Mouse (Mus musculus): ENCODE results near the gene B4galt2. TPM values are rescaled to one million over a fixed set of nuclear protein-coding genes. Genes with fewer than 3 reads are reported as not detected.

B4galt2 gene
- polyA plus RNA-seq (2012; rRNA removed) = 106 and 118 TPM in 2 replicates

DNA sequence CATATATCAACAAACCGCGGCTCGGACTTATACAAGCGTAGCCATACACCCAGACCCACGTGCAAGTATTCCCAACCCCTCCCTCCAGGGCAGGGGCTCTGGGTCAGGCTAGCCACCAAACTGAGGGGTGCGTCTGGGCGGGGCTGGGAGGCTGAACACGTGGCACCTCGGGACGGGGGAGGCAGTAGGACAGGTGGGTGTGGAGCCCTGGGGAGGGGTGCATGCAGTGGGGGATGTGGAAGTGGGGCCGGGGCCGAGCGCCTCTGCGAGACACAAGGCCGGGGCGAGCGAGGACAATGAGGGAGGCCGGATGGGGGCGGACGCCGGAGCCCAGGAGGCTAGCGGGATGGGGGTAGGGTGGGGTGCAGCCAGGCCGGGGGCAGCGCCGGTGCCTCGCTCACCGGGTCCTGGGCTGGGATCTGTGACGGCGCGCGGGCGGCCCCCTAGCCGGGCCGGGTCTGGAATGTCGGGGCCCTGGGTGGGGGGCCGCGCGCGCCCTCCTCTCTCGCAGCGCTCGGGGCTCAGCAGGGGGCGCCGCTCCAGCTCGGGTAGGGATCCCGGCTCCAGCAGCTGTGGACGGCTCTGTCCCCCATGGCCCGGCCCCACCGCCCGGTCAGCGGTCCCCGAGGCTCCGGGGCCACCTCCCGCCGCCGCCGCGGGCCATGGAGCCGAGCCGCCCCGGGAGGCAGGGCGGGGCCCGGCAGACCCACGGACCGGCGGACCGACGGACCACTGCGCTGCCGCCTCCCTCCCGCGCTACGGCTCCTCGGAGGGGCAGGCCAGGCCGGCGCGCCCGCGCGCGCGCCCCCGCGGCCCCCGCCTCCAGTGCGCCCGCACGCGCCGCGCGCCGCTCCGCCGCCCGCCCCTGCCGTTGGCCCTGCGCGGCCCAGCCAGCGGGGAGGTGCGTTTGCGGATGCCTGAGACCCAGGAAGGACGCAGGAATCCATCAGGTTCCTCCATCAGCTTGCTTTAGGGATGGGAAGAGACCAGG lies at the start of gene B4galt2:
Gene B4galt2, minus strand, starts transcription at position 787 of the 991 bp plus-strand sequence.
- peak in 1 of 2 experiments; percentile 59 for DNase-seq (ENCODE audit: extremely low spot score in 1 of 2, low spot score in 1 of 2)

- DNase-seq (ENCODE audit: extremely low spot score in 1 of 2, low spot score in 1 of 2) = no peak
Observed at GRCm38 (mm10) chr4:117929391-117929881, 46.1 kb upstream of the B4galt2 start, which contains the start of gene Artn. Artn (minus strand) TSS chr4:117929763.

DNA sequence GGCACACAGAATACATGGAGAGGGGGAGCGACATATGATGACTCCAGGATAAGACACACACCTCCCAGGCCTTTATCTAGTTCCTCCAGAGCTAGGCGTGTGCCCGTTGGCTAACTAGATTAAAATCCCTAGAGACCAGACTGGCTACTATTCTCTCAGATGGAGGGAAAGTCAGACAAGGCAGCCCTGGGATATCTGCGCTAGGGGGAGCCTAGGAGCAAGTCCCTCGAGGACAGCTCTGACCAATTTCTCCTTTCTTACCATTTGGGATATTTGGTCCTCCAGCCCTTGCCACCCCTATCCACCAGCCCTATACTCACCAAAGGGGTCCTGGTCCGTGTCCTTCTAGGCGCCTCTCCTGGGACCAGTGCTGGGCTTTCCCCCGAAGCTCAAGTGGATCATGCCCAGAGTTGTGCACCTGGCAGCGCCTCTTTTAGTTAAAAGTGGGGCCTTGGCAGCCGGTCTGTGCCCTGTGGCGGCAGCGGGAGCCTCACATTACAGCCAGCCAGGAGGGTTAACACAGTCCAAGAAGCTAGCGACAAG lies 45.5 kb upstream of the B4galt2 start:
- peak in 1 of 2 experiments; percentile 67 for DNase-seq (ENCODE audit: extremely low spot score in 1 of 2, low spot score in 1 of 2)

DNA sequence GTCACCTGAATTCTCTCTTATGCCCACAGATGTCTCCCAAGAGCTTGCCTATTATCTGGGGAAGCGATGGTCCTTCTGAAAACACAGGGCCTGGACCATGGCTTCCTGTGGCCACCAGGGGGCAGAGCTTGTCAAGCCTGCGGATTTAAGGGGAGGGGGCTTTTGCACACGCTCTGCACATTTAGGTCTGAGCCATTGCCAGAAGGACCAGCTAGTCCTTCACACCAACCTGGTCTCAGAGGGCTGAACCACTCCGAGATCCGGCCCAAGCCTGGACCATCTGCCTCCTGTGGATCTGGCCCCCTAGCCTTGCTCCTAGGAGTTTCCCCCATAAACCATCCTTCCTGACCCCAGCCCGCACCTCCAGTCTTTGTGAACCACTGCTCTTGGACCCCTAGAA lies 44.9 kb upstream of the B4galt2 start:
- peak in 1 of 2 experiments; percentile 44 for DNase-seq (ENCODE audit: extremely low spot score in 1 of 2, low spot score in 1 of 2)

DNA sequence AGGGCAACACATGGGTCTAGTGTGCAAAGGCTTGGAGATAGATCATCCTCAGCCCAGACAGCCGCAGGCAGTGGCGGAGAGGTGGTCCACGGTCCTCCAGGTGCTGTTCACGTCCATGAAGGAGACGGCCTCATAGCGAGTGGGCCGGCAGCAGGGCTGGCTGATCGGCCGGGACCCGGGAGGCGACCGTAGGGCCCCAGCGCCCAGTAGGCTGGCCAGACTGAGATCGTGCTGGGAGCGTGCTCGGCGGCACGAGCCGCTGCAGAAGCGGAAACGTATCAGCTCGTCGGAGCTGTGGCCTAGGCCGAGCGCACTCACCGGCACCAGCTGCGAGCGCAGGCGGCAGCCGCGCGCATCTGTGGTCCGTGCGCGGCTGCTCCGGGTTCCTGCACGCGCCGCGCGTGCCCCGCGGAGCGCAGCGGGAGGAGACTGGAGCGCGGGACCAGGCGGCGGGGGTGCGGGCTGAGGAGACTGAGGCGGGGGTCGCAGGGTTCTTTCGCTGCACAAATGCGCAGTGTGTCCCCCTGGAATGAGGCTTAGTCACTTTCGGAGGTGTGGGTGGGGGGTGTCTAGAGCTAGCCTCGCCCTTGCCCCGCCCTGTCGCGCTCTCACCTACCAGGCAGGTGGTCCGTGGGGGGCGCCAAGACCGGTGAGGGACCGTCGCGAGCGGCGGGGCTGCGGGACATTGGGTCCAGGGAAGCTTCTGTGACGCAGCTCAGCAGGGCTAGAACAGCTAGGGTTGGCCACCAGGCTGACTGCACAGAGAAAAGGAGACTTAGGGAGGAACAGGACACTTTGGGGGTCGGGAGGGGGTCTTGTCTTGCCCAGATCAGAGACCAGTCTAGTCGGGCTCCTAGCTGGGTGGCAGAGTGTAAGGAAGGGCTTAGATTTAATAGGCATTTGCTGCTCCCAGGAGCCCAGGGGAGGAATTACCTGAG lies 43.5 kb upstream of the B4galt2 start:
- DNase-seq (ENCODE audit: extremely low spot score in 1 of 2, low spot score in 1 of 2) = peak in 1 of 2 experiments; percentile 60

DNA sequence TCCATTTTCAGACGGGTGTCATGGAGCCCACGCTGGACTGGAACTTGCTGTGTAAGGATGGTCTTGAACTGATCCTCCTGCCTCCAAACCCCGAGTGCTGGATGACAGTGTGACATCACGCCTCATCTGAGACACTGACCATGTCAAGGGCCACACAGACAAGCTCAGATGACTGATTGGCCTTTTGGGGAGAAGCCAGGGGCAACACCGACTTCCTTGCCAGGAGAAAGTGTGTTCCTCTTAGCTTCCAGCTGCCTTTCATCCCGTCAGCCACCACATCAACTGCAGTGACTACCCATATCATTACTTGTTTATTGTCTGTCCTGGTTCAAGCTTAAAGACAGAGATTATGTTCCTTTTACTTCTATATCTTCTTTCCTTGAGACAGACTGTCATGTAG lies 41.6 kb upstream of the B4galt2 start:
- no peak for DNase-seq (ENCODE audit: extremely low spot score in 1 of 2, low spot score in 1 of 2)

DNA sequence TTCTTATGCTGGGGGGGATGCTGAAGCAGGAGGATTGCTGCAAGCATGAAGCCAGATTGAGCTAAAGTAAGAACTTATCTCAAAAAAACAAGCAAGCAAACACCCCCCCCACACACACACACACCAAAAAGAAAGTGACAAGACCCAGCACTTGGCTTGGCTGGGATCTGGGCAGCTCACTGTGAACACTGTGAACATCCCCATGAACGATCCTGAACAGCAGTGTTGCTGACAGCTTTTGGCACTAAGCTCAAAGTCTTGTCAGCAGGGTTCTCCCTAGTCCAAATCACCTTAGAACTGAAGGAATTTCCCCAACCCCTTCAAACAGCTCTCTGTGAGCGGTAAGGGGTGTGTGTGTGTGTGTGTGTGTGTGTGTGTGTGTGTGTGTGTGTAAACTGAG lies 40.2 kb upstream of the B4galt2 start:
- DNase-seq (ENCODE audit: extremely low spot score in 1 of 2, low spot score in 1 of 2) = no peak

DNA sequence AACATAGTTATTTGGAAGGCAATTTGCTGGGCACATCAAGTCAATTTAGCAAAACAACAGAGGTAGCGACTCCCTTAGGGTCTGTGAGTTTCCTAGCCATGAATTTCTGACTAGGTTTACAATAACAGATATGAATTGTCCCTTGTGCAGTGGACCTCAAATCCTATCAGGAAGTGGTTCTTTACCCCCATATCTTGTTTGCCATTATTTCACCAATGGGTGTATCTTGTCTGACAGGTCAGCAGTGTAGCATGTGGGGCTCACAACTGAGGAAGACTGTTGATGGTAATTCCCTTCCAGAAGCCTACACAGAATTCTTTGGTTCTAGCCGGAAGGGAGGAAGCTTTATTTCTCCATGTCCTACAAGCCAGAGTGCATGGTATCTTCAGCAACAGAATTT lies 38.1 kb upstream of the B4galt2 start:
- no peak for DNase-seq (ENCODE audit: extremely low spot score in 1 of 2, low spot score in 1 of 2)

- no peak for DNase-seq (ENCODE audit: extremely low spot score in 1 of 2, low spot score in 1 of 2)
Observed at GRCm38 (mm10) chr4:117918762-117919161, 35.5 kb upstream of the B4galt2 start.

- no peak for DNase-seq (ENCODE audit: extremely low spot score in 1 of 2, low spot score in 1 of 2)
Observed at GRCm38 (mm10) chr4:117918261-117918660, 35.0 kb upstream of the B4galt2 start.

- DNase-seq (ENCODE audit: extremely low spot score in 1 of 2, low spot score in 1 of 2) = no peak
Observed at GRCm38 (mm10) chr4:117917847-117918246, 34.6 kb upstream of the B4galt2 start.

- DNase-seq (ENCODE audit: extremely low spot score in 1 of 2, low spot score in 1 of 2) = no peak
Observed at GRCm38 (mm10) chr4:117917402-117917801, 34.1 kb upstream of the B4galt2 start.

DNA sequence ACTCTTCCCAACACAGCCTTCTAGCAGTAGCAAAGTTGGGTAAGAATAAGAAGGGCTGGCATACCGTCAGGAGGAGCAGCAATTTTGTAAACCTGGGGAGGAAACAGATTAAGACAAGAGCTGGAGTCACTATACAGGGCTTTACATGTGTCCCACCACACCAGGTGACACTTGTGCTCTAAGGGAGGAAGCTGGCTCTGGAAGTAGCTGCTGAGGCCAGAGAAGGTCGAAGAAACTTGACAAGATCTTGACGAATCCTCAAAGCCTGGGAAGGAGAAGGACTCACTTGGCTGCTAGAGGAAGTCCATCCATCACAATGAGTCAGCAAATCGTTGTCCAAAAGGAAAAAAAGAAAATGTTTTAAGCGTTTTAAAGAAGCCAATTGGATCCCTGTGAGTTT lies 33.1 kb upstream of the B4galt2 start:
- no peak for DNase-seq (ENCODE audit: extremely low spot score in 1 of 2, low spot score in 1 of 2)

DNA sequence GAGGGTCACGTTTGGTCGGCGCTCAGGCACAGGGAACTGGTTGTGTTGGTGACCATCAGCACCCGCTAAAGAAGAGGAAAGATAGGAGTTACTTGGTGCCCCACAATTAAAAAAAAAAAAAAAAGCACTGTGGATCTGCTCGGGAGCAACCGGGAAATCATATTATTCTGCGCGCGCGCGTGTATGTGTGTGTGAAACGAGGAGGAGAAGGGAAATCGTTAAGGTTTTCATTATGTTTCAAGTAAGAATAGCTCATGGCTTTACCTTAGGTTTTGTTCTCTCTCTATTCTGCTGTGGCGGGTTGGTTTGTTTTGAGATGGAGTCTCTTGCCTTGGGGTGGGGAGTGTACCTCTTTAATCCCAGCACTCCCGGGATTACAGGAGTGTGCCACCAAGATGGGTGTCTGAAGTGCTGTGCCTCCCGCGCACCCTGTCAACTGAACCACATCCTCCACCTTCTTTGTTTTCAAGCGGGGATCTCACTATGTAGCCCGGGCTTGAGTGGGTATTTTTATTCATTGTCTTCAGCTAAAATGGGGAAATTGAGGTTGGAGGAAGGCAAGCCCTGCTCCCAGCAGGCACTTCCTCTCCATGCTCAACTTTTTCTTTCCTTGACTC lies 32.3 kb upstream of the B4galt2 start:
- DNase-seq (ENCODE audit: extremely low spot score in 1 of 2, low spot score in 1 of 2) = no peak

GRCm38 (mm10) chr4:117914591-117915442 lies 31.5 kb upstream of the B4galt2 start, which contains the start of gene Ipo13:
Ipo13 (minus strand) TSS chr4:117914999.
- peak; percentile 87 to 92 for DNase-seq (ENCODE audit: extremely low spot score in 1 of 2, low spot score in 1 of 2)

- DNase-seq (ENCODE audit: extremely low spot score in 1 of 2, low spot score in 1 of 2) = no peak
Observed at GRCm38 (mm10) chr4:117914031-117914430, 30.7 kb upstream of the B4galt2 start.

DNA sequence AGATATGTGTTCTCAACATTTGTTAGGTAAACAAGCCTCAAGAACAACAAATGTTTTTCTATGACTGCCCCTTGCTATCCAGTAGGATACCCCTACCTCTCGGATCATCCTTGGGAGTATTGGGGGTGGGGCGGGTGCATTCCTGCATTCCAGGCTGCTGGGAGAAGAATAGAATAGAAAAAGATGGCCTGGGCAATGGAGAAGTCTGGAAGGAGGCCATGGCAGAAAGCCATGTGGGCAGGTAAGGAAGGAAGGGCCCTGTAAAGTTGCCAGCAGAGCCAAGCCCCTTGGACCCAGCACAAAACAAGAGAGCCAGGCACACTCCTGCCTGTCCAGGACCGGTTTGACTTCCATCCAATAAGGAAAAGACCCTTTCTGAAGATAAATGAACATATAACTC lies 30.1 kb upstream of the B4galt2 start:
- no peak for DNase-seq (ENCODE audit: extremely low spot score in 1 of 2, low spot score in 1 of 2)

DNA sequence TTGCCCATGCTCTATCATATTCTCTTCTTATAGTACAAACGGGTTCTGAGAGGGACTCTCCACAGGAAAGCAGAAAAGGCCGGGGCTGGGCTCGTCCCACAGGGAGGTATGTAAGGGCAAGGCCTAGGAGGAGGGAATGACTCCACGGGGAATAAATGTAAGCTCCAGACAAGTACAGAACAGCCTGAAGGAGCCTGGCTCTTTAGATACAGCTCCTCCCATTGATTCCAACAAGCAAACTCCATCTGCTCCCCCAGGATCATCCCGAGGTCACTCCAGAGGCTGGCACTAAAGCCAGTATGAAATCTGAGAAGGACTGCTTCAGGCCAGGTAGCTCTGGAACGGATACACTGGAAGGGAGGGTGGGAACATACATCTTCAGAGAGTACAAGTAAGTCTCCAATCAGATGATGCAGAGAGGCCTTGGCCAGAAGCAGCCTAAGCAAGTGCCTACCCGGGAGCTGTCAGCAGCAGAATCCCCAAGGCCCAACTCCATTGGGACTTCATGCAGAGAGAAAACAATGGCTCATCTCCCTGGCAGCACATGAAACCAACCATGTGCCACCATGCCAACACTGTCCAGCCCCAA lies 29.5 kb upstream of the B4galt2 start:
- no peak for DNase-seq (ENCODE audit: extremely low spot score in 1 of 2, low spot score in 1 of 2)

DNA sequence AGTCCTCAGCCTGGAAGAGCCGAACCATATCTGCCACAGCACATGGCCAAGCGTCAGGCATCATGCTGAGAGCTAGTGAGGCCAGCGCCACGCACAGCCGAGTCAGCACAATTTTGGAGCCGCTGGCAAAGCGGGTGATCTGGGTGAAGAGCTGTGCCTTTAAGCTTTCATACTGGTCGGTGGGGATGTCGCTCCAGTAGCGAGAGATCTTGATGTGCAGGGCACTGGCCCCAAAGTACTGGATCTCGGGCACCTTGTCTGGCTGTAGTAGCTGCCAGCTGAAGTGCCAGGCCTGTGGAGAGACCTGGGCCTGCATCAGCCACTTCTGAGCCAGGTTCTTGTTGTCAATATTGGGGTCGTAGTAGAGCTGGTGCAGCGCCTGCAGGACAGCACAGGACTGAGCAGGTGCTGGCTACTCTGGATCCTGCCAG lies 28.9 kb upstream of the B4galt2 start:
- no peak for DNase-seq (ENCODE audit: extremely low spot score in 1 of 2, low spot score in 1 of 2)

Data from frontal cortex, adult 2 months (tissue).